Mouse (Mus musculus): ENCODE data around the gene Glyatl3.

Gene Glyatl3

GRCm38 (mm10) chr17:40914250-40914649, at the start of gene Glyatl3:
Glyatl3 (minus strand) TSS chr17:40914350.
- no peak for DNase-seq (ENCODE audit: low spot score)

- no peak for DNase-seq (ENCODE audit: low spot score)
Observed at GRCm38 (mm10) chr17:40948518-40948917, 34.4 kb upstream of the Glyatl3 start.

GRCm38 (mm10) chr17:40934420-40935231, 20.5 kb upstream of the Glyatl3 start, which contains the start of the genes Mut and Cenpq:
Mut (plus strand) TSS chr17:40934685.
Cenpq (minus strand) TSS chr17:40935047.
- peak; percentile 95 for DNase-seq (ENCODE audit: low spot score)

GRCm38 (mm10) chr17:40933985-40934384, 19.8 kb upstream of the Glyatl3 start:
- no peak for DNase-seq (ENCODE audit: low spot score)

- no peak for DNase-seq (ENCODE audit: low spot score)
Observed at GRCm38 (mm10) chr17:40915499-40915898, 1.3 kb upstream of the Glyatl3 start.

- DNase-seq (ENCODE audit: low spot score): no peak
Observed at GRCm38 (mm10) chr17:40904721-40905154, 9.4 kb downstream of the Glyatl3 start.

GRCm38 (mm10) chr17:40904056-40904597, 10.0 kb downstream of the Glyatl3 start:
- DNase-seq (ENCODE audit: low spot score): no peak

GRCm38 (mm10) chr17:40903345-40903744, 10.8 kb downstream of the Glyatl3 start:
- no peak for DNase-seq (ENCODE audit: low spot score)

GRCm38 (mm10) chr17:40899783-40900363, 14.3 kb downstream of the Glyatl3 start:
- no peak for DNase-seq (ENCODE audit: low spot score)

GRCm38 (mm10) chr17:40896863-40897262, 17.3 kb downstream of the Glyatl3 start:
- no peak for DNase-seq (ENCODE audit: low spot score)

- no peak for DNase-seq (ENCODE audit: low spot score)
Observed at GRCm38 (mm10) chr17:40887849-40888536, 26.2 kb downstream of the Glyatl3 start.

GRCm38 (mm10) chr17:40885155-40885554, 29.0 kb downstream of the Glyatl3 start:
- DNase-seq (ENCODE audit: low spot score): no peak

- no peak for DNase-seq (ENCODE audit: low spot score)
Observed at GRCm38 (mm10) chr17:40882172-40882571, 32.0 kb downstream of the Glyatl3 start.

GRCm38 (mm10) chr17:40879924-40880691, 34.0 kb downstream of the Glyatl3 start, which contains the start of gene 9130008F23Rik:
9130008F23Rik (minus strand) TSS chr17:40880559.
- peak; percentile 60 for DNase-seq (ENCODE audit: low spot score)

GRCm38 (mm10) chr17:40879528-40879923, 34.6 kb downstream of the Glyatl3 start:
- DNase-seq (ENCODE audit: low spot score): no peak

- no peak for DNase-seq (ENCODE audit: low spot score)
Observed at GRCm38 (mm10) chr17:40877741-40878140, 36.4 kb downstream of the Glyatl3 start.

GRCm38 (mm10) chr17:40875568-40875967, 38.6 kb downstream of the Glyatl3 start:
- DNase-seq (ENCODE audit: low spot score): no peak

- no peak for DNase-seq (ENCODE audit: low spot score)
Observed at GRCm38 (mm10) chr17:40874701-40875100, 39.4 kb downstream of the Glyatl3 start.

- DNase-seq (ENCODE audit: low spot score): no peak
Observed at GRCm38 (mm10) chr17:40873582-40874011, 40.6 kb downstream of the Glyatl3 start.

GRCm38 (mm10) chr17:40872626-40873025, 41.5 kb downstream of the Glyatl3 start:
- no peak for DNase-seq (ENCODE audit: low spot score)

- no peak for DNase-seq (ENCODE audit: low spot score)
Observed at GRCm38 (mm10) chr17:40868952-40869747, 45.0 kb downstream of the Glyatl3 start.
